Mouse (Mus musculus) cerebellum, adult 2 months (tissue): ENCODE measurements at regions not wholly inside any gene's neighbourhood (a gene's known extent, or its start where the extent isn't known, plus 50 kb on each side); places are given as distances from the start of the nearest gene placed in this dataset.

Experiments used
- DNase-seq, 2 experiments: peaks; one replicate each; pipeline ENCODE4 v3.0.0; 2021
- H3K27ac ChIP-seq: fragments of 200-500 bp; 2 replicates; pipeline ENCODE4 v1.5.1; 2012; ENCODE audit warnings: low read length, control low read depth, inconsistent platforms; ENCODE audit not compliant: insufficient read depth
- H3K27me3 ChIP-seq: fragments of 200-500 bp; 2 replicates; pipeline ENCODE4 v1.6.1; 2012; ENCODE audit warnings: inconsistent platforms, mild to moderate bottlenecking, low read length, moderate library complexity; ENCODE audit not compliant: control insufficient read depth, insufficient read depth
- H3K4me1 ChIP-seq: fragments of 200-500 bp; 2 replicates; pipeline ENCODE4 v1.6.1; 2011; ENCODE audit warnings: low read length; ENCODE audit not compliant: control insufficient read depth, insufficient read depth
- H3K4me3 ChIP-seq: fragments of 200-500 bp; replicated peaks from 2 replicates; pipeline ENCODE3; 2011; ENCODE audit warnings: mild to moderate bottlenecking, low read depth, low read length, control low read depth; ENCODE audit not compliant: insufficient read depth
- CTCF ChIP-seq: fragments of 200-500 bp; IDR thresholded peaks from 2 replicates; pipeline ENCODE4 v1.5.1; 2011; ENCODE audit warnings: low read depth, mild to moderate bottlenecking, control low read depth, low read length, moderate library complexity, borderline replicate concordance; ENCODE audit not compliant: insufficient read depth
- POLR2A ChIP-seq: fragments of 200-500 bp; IDR thresholded peaks from 2 replicates; pipeline ENCODE4 v1.6.1; 2011; ENCODE audit warnings: low read length, control low read depth, borderline replicate concordance; ENCODE audit not compliant: insufficient read depth
- WGBS: fragments of 180-500 bp; shearing (Covaris S2); methylation state at CpG from one replicate; pipeline ENCODE4 v1.1.7; 2018; 5-methylcytosine and 5-hydroxymethylcytosine counted together

- H3K4me1 ChIP-seq, result no peaks in the 10 kb centered on the region
- TF ChIP-seq POLR2A (no peak), CTCF (no peak)
- no peak overlapping the region for H3K4me3 ChIP-seq
- no peak for DNase-seq
- no peak overlapping the region for H3K27ac ChIP-seq
- H3K27me3 ChIP-seq, result no peaks in the 10 kb centered on the region; the same call in 1 of the 2 replicates
- WGBS, result 89% methylated on average over 5 of the region's 5 CpGs
These were observed 56.9 kb downstream of the Dmrt2 start for GRCm38 (mm10) chr19:25729103-25729502.

- no peak for TF ChIP-seq POLR2A
- TF ChIP-seq CTCF, result no peak
- no peaks in the 10 kb centered on the region for H3K4me1 ChIP-seq
- DNase-seq, result no peak
- no peak overlapping the region for H3K4me3 ChIP-seq
- no peaks in the 10 kb centered on the region; the same call in 1 of the 2 replicates for H3K27me3 ChIP-seq
- WGBS, result 97% methylated on average over 1 of the region's 1 CpGs
- H3K27ac ChIP-seq, result no peak overlapping the region
These were observed 57.4 kb downstream of the Dmrt2 start for GRCm38 (mm10) chr19:25729633-25730032.

GRCm38 (mm10) chr19:25778455-25778854 is 106.2 kb downstream of the Dmrt2 start:
- WGBS, result 89% methylated on average over 4 of the region's 4 CpGs
- TF ChIP-seq CTCF (no peak), POLR2A (no peak)
- no peaks in the 10 kb centered on the region for H3K4me1 ChIP-seq
- H3K27ac ChIP-seq, result no peak overlapping the region
- no peaks in the 10 kb centered on the region for H3K27me3 ChIP-seq
- DNase-seq, result no peak
- no peak overlapping the region for H3K4me3 ChIP-seq

- Histone ChIP-seq H3K4me3 (no peak overlapping the region), H3K27me3 (no peaks in the 10 kb centered on the region), H3K27ac (no peak overlapping the region), H3K4me1 (no peaks in the 10 kb centered on the region)
- 64% methylated on average over 7 of the region's 7 CpGs for WGBS
- TF ChIP-seq POLR2A (no peak), CTCF (no peak)
- DNase-seq, result no peak
These were observed 107.1 kb downstream of the Dmrt2 start for GRCm38 (mm10) chr19:25779356-25779755.

GRCm38 (mm10) chr19:25781314-25781713 is 109.1 kb downstream of the Dmrt2 start:
- 92% methylated on average over 7 of the region's 7 CpGs for WGBS
- Histone ChIP-seq H3K27ac (no peak overlapping the region), H3K4me1 (no peaks in the 10 kb centered on the region), H3K4me3 (no peak overlapping the region), H3K27me3 (no peaks in the 10 kb centered on the region)
- no peak for DNase-seq
- no peak for TF ChIP-seq POLR2A
- TF ChIP-seq CTCF, result no peak

- no peak for TF ChIP-seq CTCF
- TF ChIP-seq POLR2A, result no peak
- Histone ChIP-seq H3K4me3 (no peak overlapping the region), H3K27ac (no peak overlapping the region), H3K4me1 (no peaks in the 10 kb centered on the region), H3K27me3 (no peaks in the 10 kb centered on the region)
- DNase-seq, result no peak
- WGBS, result 87% methylated on average over 7 of the region's 7 CpGs
These were observed 130.5 kb downstream of the Dmrt2 start for GRCm38 (mm10) chr19:25802692-25803091.

GRCm38 (mm10) chr19:25805351-25805750 is 133.1 kb downstream of the Dmrt2 start:
- no peak overlapping the region for H3K4me3 ChIP-seq
- peak; percentile 6 to 21 for DNase-seq
- 19% methylated on average over 11 of the region's 11 CpGs for WGBS
- no peak for TF ChIP-seq CTCF
- no peak for TF ChIP-seq POLR2A
- no peaks in the 10 kb centered on the region for H3K27me3 ChIP-seq
- H3K27ac ChIP-seq, result no peak overlapping the region
- no peaks in the 10 kb centered on the region for H3K4me1 ChIP-seq

- 38% methylated on average over 7 of the region's 7 CpGs for WGBS
- no peak for TF ChIP-seq POLR2A
These were observed 141.4 kb downstream of the Dmrt2 start for GRCm38 (mm10) chr19:25813651-25814050.

More at GRCm38 (mm10) chr19:25813651-25814050, 141.4 kb downstream of the Dmrt2 start:
- DNase-seq, result no peak
- Histone ChIP-seq H3K4me1 (no peaks in the 10 kb centered on the region), H3K27ac (no peak overlapping the region), H3K27me3 (no peaks in the 10 kb centered on the region), H3K4me3 (no peak overlapping the region)
